Mouse (Mus musculus) embryonic facial prominence, embryonic 12.5 days (tissue): ENCODE data around the gene Glt1d1. TPM values are rescaled to one million over a fixed set of nuclear protein-coding genes. Genes with fewer than 3 reads are reported as not detected.
A peak's percentile ranks its signal among the peaks of the same experiment; 100 is the strongest.

Experiments used
- ATAC-seq: fragments of 200-750 bp; cut with Nextera tagmentation; 2 replicates; pipeline ENCODE4 v1.8.0; 2017; ENCODE audit not compliant: insufficient number of reproducible peaks, insufficient read depth, low FRiP score, low TSS enrichment
- H3K27ac ChIP-seq: fragments of 300-500 bp; sonication (generic); 2 replicates; pipeline ENCODE4 v1.5.1; 2016; ENCODE audit warnings: mild to moderate bottlenecking
- H3K27me3 ChIP-seq: fragments of 300-500 bp; sonication (generic); 2 replicates; pipeline ENCODE4 v1.6.1; 2016; ENCODE audit warnings: mild to moderate bottlenecking, moderate library complexity
- H3K36me3 ChIP-seq: fragments of 300-500 bp; sonication (generic); 2 replicates; pipeline ENCODE4 v1.6.1; 2016; ENCODE audit warnings: mild to moderate bottlenecking
- H3K4me1 ChIP-seq: fragments of 300-500 bp; sonication (generic); 2 replicates; pipeline ENCODE4 v1.6.1; 2016
- H3K4me2 ChIP-seq: fragments of 300-500 bp; sonication (generic); replicated peaks from 2 replicates; pipeline ENCODE4 v1.6.1; 2016; ENCODE audit warnings: mild to moderate bottlenecking, moderate library complexity
- H3K4me3 ChIP-seq: fragments of 300-500 bp; sonication (generic); 2 replicates; pipeline ENCODE4 v1.5.1; 2016; ENCODE audit warnings: mild to moderate bottlenecking
- H3K9ac ChIP-seq: fragments of 300-500 bp; sonication (generic); 2 replicates; pipeline ENCODE4 v1.6.1; 2016; ENCODE audit warnings: mild to moderate bottlenecking, moderate library complexity
- H3K9me3 ChIP-seq: fragments of 300-500 bp; sonication (generic); 2 replicates; pipeline ENCODE4 v1.6.1; 2016; ENCODE audit warnings: mild to moderate bottlenecking, moderate library complexity
- WGBS: fragments of 180-500 bp; shearing (Covaris S2); methylation state at CpG from one replicate; pipeline ENCODE4 v1.1.7; 2016; 5-methylcytosine and 5-hydroxymethylcytosine counted together
- polyA plus RNA-seq: library from polyadenylated mRNA; unstranded; fragments of >200 nt; fragmentation: Nextera tagmentation; extraction: Ambion mirVana; gene quantifications from 2 replicates; pipeline ENCODE4 v1.2.1, GENCODE M21; 2016

Gene Glt1d1
- polyA plus RNA-seq, 1 experiment from 2014 or later, result 0.65 TPM

GRCm38 (mm10) chr5:127611881-127612280 lies 20.2 kb upstream of the Glt1d1 start:
- no peak overlapping the region for H3K27ac ChIP-seq
- no peak overlapping the region for H3K4me2 ChIP-seq
- H3K9ac ChIP-seq, result no peak overlapping the region
- no peaks in the 10 kb centered on the region for H3K27me3 ChIP-seq
- H3K4me3 ChIP-seq, result no peak overlapping the region
- ATAC-seq, result no peak
- 96% methylated on average over 1 of the region's 1 CpGs for whole genome bisulfite sequencing
- H3K36me3 ChIP-seq, result peaks cover 19% of the 10 kb centered on the region
- H3K9me3 ChIP-seq, result no peaks in the 10 kb centered on the region
- H3K4me1 ChIP-seq, result peaks cover 16% of the 10 kb centered on the region

GRCm38 (mm10) chr5:127612397-127612796 lies 19.7 kb upstream of the Glt1d1 start:
- WGBS, result 97% methylated on average over 6 of the region's 6 CpGs
- peaks cover 16% of the 10 kb centered on the region for H3K4me1 ChIP-seq
- H3K27me3 ChIP-seq, result no peaks in the 10 kb centered on the region
- no peak overlapping the region for H3K27ac ChIP-seq
- H3K9ac ChIP-seq, result no peak overlapping the region
- ATAC-seq, result no peak
- peaks cover 14% of the 10 kb centered on the region for H3K36me3 ChIP-seq
- no peaks in the 10 kb centered on the region for H3K9me3 ChIP-seq
- H3K4me3 ChIP-seq, result no peak overlapping the region
- H3K4me2 ChIP-seq, result no peak overlapping the region

- peak overlapping the region; percentile 98; the same call in 1 of the 2 replicates for H3K9ac ChIP-seq
- WGBS, result 85% methylated on average over 3 of the region's 3 CpGs
- ATAC-seq, result no peak
Measured at GRCm38 (mm10) chr5:127615459-127615858, 16.6 kb upstream of the Glt1d1 start.

GRCm38 (mm10) chr5:127616151-127616550 lies 15.9 kb upstream of the Glt1d1 start:
- Histone ChIP-seq H3K36me3 (no peaks in the 10 kb centered on the region), H3K9me3 (no peaks in the 10 kb centered on the region), H3K27me3 (no peaks in the 10 kb centered on the region), H3K4me1 (peaks cover 16% of the 10 kb centered on the region), H3K9ac (peak overlapping the region; percentile 98), H3K27ac (no peak overlapping the region), H3K4me3 (peak overlapping the region; percentile 97), H3K4me2 (peak overlapping the region; percentile 97)
- WGBS, result 10% methylated on average over 5 of the region's 5 CpGs
- ATAC-seq, result no peak

More at GRCm38 (mm10) chr5:127615459-127615858, 16.6 kb upstream of the Glt1d1 start:
- Histone ChIP-seq H3K4me1 (peaks cover 16% of the 10 kb centered on the region), H3K4me2 (peak overlapping the region; percentile 97), H3K9me3 (no peaks in the 10 kb centered on the region), H3K27me3 (no peaks in the 10 kb centered on the region), H3K27ac (no peak overlapping the region), H3K36me3 (no peaks in the 10 kb centered on the region), H3K4me3 (peak overlapping the region; percentile 97)

- Histone ChIP-seq H3K4me1 (peaks cover 16% of the 10 kb centered on the region), H3K9ac (peak overlapping the region; percentile 98), H3K27me3 (no peaks in the 10 kb centered on the region), H3K4me2 (peak overlapping the region; percentile 97), H3K4me3 (peak overlapping the region; percentile 97), H3K9me3 (no peaks in the 10 kb centered on the region), H3K27ac (peak overlapping the region; percentile 82), H3K36me3 (no peaks in the 10 kb centered on the region)
- ATAC-seq, result peak; percentile 90
- 0% methylated on average over 77 of the region's 91 CpGs for WGBS
Measured at GRCm38 (mm10) chr5:127616884-127617635, 15.0 kb upstream of the Glt1d1 start.

- H3K27me3 ChIP-seq, result no peaks in the 10 kb centered on the region
- no peak overlapping the region for H3K4me3 ChIP-seq
- no peak overlapping the region for H3K27ac ChIP-seq
- H3K9ac ChIP-seq, result no peak overlapping the region
- no peak for ATAC-seq
- no peak overlapping the region for H3K4me2 ChIP-seq
- 79% methylated on average over 3 of the region's 3 CpGs for WGBS
- H3K9me3 ChIP-seq, result no peaks in the 10 kb centered on the region
- H3K36me3 ChIP-seq, result no peaks in the 10 kb centered on the region
- peaks cover 16% of the 10 kb centered on the region for H3K4me1 ChIP-seq
Measured at GRCm38 (mm10) chr5:127618834-127619233, 13.2 kb upstream of the Glt1d1 start.

- no peak overlapping the region for H3K27ac ChIP-seq
- no peak overlapping the region for H3K4me3 ChIP-seq
- peaks cover 10% of the 10 kb centered on the region for H3K4me1 ChIP-seq
- no peak for ATAC-seq
- H3K36me3 ChIP-seq, result no peaks in the 10 kb centered on the region
- no peak overlapping the region for H3K9ac ChIP-seq
- H3K9me3 ChIP-seq, result no peaks in the 10 kb centered on the region
- 77% methylated on average over 8 of the region's 8 CpGs for WGBS
- no peak overlapping the region for H3K4me2 ChIP-seq
- no peaks in the 10 kb centered on the region for H3K27me3 ChIP-seq
Measured at GRCm38 (mm10) chr5:127620371-127620770, 11.7 kb upstream of the Glt1d1 start.

- H3K4me2 ChIP-seq, result no peak overlapping the region
- no peaks in the 10 kb centered on the region for H3K9me3 ChIP-seq
- no peak for ATAC-seq
- 81% methylated on average over 10 of the region's 10 CpGs for WGBS
- H3K36me3 ChIP-seq, result no peaks in the 10 kb centered on the region
- no peak overlapping the region for H3K9ac ChIP-seq
- no peak overlapping the region for H3K27ac ChIP-seq
- peaks cover 3% of the 10 kb centered on the region for H3K4me1 ChIP-seq
- no peaks in the 10 kb centered on the region for H3K27me3 ChIP-seq
- H3K4me3 ChIP-seq, result no peak overlapping the region
Measured at GRCm38 (mm10) chr5:127621108-127621507, 11.0 kb upstream of the Glt1d1 start.

GRCm38 (mm10) chr5:127624427-127625213 lies 7.4 kb upstream of the Glt1d1 start:
- Histone ChIP-seq H3K9me3 (no peaks in the 10 kb centered on the region), H3K4me2 (no peak overlapping the region), H3K27ac (no peak overlapping the region), H3K27me3 (no peaks in the 10 kb centered on the region), H3K9ac (no peak overlapping the region), H3K36me3 (no peaks in the 10 kb centered on the region), H3K4me3 (no peak overlapping the region), H3K4me1 (no peaks in the 10 kb centered on the region)
- 81% methylated on average over 10 of the region's 10 CpGs for WGBS
- no peak for ATAC-seq

- 85% methylated on average over 12 of the region's 12 CpGs for WGBS
- H3K4me2 ChIP-seq, result no peak overlapping the region
- H3K9ac ChIP-seq, result no peak overlapping the region
- H3K9me3 ChIP-seq, result no peaks in the 10 kb centered on the region
- peaks cover 12% of the 10 kb centered on the region for H3K27me3 ChIP-seq
- ATAC-seq, result no peak
- H3K4me3 ChIP-seq, result no peak overlapping the region
- no peak overlapping the region for H3K27ac ChIP-seq
- H3K4me1 ChIP-seq, result peaks cover 3% of the 10 kb centered on the region; the same call in 1 of the 2 replicates
- no peaks in the 10 kb centered on the region for H3K36me3 ChIP-seq
Measured at GRCm38 (mm10) chr5:127627242-127627641, 4.8 kb upstream of the Glt1d1 start.

GRCm38 (mm10) chr5:127631671-127632070 lies 391 bp upstream of the Glt1d1 start:
- Histone ChIP-seq H3K9ac (peak overlapping the region; percentile 62; the same call in 1 of the 2 replicates), H3K4me3 (peak overlapping the region; percentile 55), H3K4me1 (peaks cover 5% of the 10 kb centered on the region; the same call in 1 of the 2 replicates), H3K4me2 (peak overlapping the region; percentile 99), H3K36me3 (no peaks in the 10 kb centered on the region), H3K9me3 (no peaks in the 10 kb centered on the region), H3K27ac (no peak overlapping the region), H3K27me3 (peaks cover 25% of the 10 kb centered on the region)
- ATAC-seq, result peak; percentile 55; the same call in 1 of the 2 replicates
- 12% methylated on average over 5 of the region's 5 CpGs for WGBS
